Mouse (Mus musculus) midbrain, embryonic 12.5 days (tissue): ENCODE measurements around the gene Cald1. TPM values are rescaled to one million over a fixed set of nuclear protein-coding genes. Genes with fewer than 3 reads are reported as not detected.
A peak's percentile ranks its signal among the peaks of the same experiment; 100 is the strongest.

Experiments used
- ATAC-seq: fragments of 200-750 bp; cut with Nextera tagmentation; 2 replicates; pipeline ENCODE4 v1.8.0; 2017; ENCODE audit warnings: low read depth, moderate TSS enrichment, moderate library complexity; ENCODE audit not compliant: low FRiP score
- H3K27ac ChIP-seq: fragments of 300-500 bp; sonication (generic); replicated peaks from 2 replicates; pipeline ENCODE4 v1.5.1; 2016; ENCODE audit warnings: mild to moderate bottlenecking
- H3K27me3 ChIP-seq: fragments of 300-500 bp; sonication (generic); 2 replicates; pipeline ENCODE4 v1.6.1; 2016; ENCODE audit warnings: mild to moderate bottlenecking
- H3K36me3 ChIP-seq: fragments of 300-500 bp; sonication (generic); 2 replicates; pipeline ENCODE4 v1.6.1; 2016
- H3K4me1 ChIP-seq: fragments of 300-500 bp; sonication (generic); 2 replicates; pipeline ENCODE4 v1.6.1; 2016
- H3K4me2 ChIP-seq: fragments of 300-500 bp; sonication (generic); replicated peaks from 2 replicates; pipeline ENCODE4 v1.6.1; 2016; ENCODE audit warnings: mild to moderate bottlenecking, moderate library complexity
- H3K4me3 ChIP-seq: fragments of 300-500 bp; sonication (generic); 2 replicates; pipeline ENCODE4 v1.5.1; 2016; ENCODE audit warnings: mild to moderate bottlenecking
- H3K9ac ChIP-seq: fragments of 300-500 bp; sonication (generic); replicated peaks from 2 replicates; pipeline ENCODE4 v1.6.1; 2016; ENCODE audit warnings: mild to moderate bottlenecking, moderate library complexity
- H3K9me3 ChIP-seq: fragments of 300-500 bp; sonication (generic); 2 replicates; pipeline ENCODE4 v1.6.1; 2016; ENCODE audit warnings: mild to moderate bottlenecking
- WGBS: fragments of 180-500 bp; shearing (Covaris S2); methylation state at CpG from one replicate; pipeline ENCODE4 v1.1.7; 2016; 5-methylcytosine and 5-hydroxymethylcytosine counted together
- polyA plus RNA-seq: library from polyadenylated mRNA; unstranded; fragments of >200 nt; fragmentation: Nextera tagmentation; extraction: Ambion mirVana; gene quantifications from 2 replicates; pipeline ENCODE4 v1.2.1, GENCODE M21; 2016

Gene Cald1
- polyA plus RNA-seq, 1 experiment from 2014 or later = 157 TPM

DNA sequence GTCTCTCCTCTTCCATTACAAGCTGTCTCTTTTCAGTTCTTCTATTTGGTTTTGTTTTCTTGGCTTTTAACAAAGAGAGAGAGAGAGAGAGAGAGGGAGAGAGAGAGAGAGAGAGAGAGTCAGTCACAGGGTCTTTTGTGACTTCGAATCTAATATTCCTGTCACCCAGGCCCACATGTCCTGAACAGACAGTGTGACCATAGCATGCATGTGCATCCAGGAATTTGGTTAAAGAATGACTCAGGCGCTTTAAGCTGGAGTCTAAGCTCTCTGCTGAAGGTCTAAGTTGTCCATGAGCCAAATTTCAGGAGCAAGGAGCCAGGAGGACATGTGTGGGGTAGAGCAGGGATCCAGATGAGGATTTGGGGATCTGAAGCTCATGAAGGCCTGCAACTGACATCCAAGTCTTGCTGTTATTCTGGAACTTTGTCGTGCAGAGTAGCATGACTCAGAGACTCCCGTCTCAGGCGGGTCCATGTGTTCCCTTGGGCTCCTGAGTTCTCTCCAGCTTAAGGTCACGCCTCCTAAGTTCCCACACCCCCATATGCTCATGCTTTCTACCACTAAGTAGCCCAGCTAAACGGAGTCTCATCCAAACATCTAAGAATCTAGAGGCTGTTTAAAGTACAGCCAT is 152.3 kb downstream of the Cald1 start:
- Histone ChIP-seq H3K9ac (no peak overlapping the region), H3K36me3 (no peaks in the 10 kb centered on the region), H3K27ac (no peak overlapping the region), H3K4me2 (no peak overlapping the region), H3K4me3 (no peak overlapping the region), H3K9me3 (no peaks in the 10 kb centered on the region), H3K4me1 (no peaks in the 10 kb centered on the region), H3K27me3 (no peaks in the 10 kb centered on the region)
- WGBS = 81% methylated on average over 7 of the region's 7 CpGs
- no peak for ATAC-seq

DNA sequence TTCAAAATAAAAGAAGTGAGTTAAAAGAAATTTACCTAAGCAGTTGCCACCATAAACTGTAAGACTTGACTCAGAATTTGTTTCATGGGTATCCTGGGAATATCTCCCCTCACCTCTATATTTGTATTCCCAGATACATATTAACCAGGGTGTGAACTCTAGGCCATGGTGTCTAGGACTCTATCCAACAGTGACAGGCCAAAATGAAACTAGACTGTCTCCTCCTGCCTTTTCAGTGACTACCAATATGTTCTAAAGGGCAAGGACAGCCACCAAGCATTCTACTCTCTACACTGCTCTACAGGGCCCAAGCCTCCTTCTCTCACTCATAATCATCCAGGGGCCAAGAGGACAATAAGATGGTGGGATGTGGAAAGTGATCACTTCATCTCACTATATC is 153.3 kb downstream of the Cald1 start:
- no peaks in the 10 kb centered on the region for H3K9me3 ChIP-seq
- 0 out of 2 replicates have a peak, but pooled peaks cover 5% of the 10 kb centered on the region for H3K36me3 ChIP-seq
- no peak overlapping the region for H3K9ac ChIP-seq

DNA sequence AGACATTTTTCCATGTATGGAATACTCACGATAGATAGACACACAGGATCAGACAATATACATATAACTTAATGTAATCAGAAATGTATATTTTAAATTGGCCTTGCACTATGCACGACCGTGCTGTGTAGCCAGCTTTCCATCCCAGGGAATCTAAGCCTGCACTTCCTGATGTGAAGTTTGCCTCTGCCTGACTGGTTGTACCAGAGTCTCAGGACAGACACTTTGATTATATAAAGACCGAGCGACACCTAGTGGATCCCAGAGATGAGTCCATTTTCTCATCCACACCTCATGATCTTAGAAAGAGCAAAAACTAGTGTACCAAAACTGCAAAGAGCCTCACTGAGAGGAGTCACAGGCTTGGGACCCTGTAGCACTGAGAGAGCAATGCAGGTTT is 156.1 kb downstream of the Cald1 start:
- Histone ChIP-seq H3K9me3 (no peaks in the 10 kb centered on the region), H3K4me1 (no peaks in the 10 kb centered on the region), H3K27me3 (no peaks in the 10 kb centered on the region), H3K4me2 (no peak overlapping the region), H3K4me3 (no peak overlapping the region), H3K27ac (no peak overlapping the region), H3K9ac (no peak overlapping the region), H3K36me3 (peaks cover 25% of the 10 kb centered on the region)
- WGBS = 45% methylated on average over 5 of the region's 5 CpGs
- no peak for ATAC-seq

More for the DNA sequence above, 153.3 kb downstream of the Cald1 start:
- no peaks in the 10 kb centered on the region for H3K27me3 ChIP-seq
- H3K27ac ChIP-seq = no peak overlapping the region
- H3K4me3 ChIP-seq = no peak overlapping the region
- no peaks in the 10 kb centered on the region for H3K4me1 ChIP-seq
- no peak for ATAC-seq
- no peak overlapping the region for H3K4me2 ChIP-seq

DNA sequence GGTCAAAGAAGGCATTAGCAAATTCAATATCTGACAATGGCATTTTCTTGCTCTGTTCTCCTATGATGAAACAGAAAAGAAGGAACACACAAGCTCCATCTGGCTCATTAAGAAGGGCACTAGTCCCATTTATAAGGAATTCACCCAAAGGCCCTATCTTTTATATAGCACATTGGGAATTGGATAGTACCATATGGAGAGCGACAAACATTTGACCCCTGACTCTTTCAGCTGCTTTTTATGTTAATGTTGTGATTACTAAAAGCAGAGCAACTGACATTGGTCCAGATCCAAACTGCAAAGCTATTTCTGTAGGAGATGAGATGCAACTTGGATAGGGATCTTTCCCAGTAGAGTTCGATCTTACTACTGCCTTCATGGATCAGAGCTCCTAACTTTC is 160.0 kb downstream of the Cald1 start:
- H3K9ac ChIP-seq = no peak overlapping the region
- no peaks in the 10 kb centered on the region for H3K27me3 ChIP-seq
- peaks cover 39% of the 10 kb centered on the region for H3K36me3 ChIP-seq
- no peak overlapping the region for H3K27ac ChIP-seq
- H3K4me3 ChIP-seq = no peak overlapping the region
- H3K4me2 ChIP-seq = no peak overlapping the region
- no peak for ATAC-seq
- whole genome bisulfite sequencing = 90% methylated on average over 2 of the region's 2 CpGs
- no peaks in the 10 kb centered on the region for H3K9me3 ChIP-seq
- H3K4me1 ChIP-seq = no peaks in the 10 kb centered on the region

DNA sequence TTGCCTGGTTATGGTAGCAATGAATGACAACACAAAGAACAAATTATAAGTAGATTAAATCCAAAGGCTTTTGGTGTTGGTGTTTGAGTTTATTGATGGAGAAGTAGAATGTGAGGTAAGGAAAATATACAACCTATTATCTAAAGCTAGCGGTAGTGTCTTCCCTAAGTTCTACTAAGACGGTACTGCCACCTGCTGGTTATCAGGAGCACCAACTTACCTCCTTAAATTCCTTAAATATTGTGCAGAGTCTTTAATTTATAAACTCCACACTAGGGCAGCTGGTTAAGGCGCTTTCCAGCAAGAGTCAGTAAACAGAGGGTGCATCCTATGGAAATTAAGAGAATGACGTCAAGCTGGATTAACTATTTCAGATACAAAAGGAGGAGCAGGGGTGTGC is 161.7 kb downstream of the Cald1 start:
- Histone ChIP-seq H3K4me1 (no peaks in the 10 kb centered on the region), H3K27me3 (no peaks in the 10 kb centered on the region), H3K36me3 (peaks cover 48% of the 10 kb centered on the region), H3K27ac (no peak overlapping the region), H3K9me3 (no peaks in the 10 kb centered on the region), H3K9ac (no peak overlapping the region), H3K4me2 (no peak overlapping the region), H3K4me3 (no peak overlapping the region)
- 47% methylated on average over 4 of the region's 4 CpGs for WGBS
- ATAC-seq = no peak

DNA sequence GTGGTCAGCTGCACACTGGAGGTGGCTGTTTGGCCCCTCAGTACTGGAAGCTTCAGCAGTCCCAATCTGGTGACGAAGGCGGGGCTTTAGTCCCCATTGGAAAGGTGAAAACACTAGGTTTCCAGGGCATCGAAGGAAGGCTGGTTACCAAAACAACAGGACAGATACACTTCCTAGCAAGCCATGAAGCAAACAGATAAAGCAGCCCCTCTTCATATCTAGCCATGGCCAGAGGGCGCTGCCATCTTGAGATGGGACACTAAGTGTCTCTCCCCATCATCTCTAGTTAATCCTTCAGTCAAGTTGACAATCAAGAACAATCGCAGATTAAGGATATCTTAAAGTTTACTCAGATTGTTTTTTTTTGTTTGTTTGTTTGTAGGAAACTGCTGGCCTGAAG is 167.4 kb downstream of the Cald1 start:
- H3K4me2 ChIP-seq = no peak overlapping the region
- H3K9ac ChIP-seq = no peak overlapping the region
- no peaks in the 10 kb centered on the region for H3K4me1 ChIP-seq
- H3K4me3 ChIP-seq = no peak overlapping the region
- WGBS = 93% methylated on average over 5 of the region's 5 CpGs
- no peak for ATAC-seq
- peaks cover 33% of the 10 kb centered on the region; the same call in 1 of the 2 replicates for H3K36me3 ChIP-seq
- H3K9me3 ChIP-seq = no peaks in the 10 kb centered on the region
- H3K27me3 ChIP-seq = no peaks in the 10 kb centered on the region
- H3K27ac ChIP-seq = no peak overlapping the region

DNA sequence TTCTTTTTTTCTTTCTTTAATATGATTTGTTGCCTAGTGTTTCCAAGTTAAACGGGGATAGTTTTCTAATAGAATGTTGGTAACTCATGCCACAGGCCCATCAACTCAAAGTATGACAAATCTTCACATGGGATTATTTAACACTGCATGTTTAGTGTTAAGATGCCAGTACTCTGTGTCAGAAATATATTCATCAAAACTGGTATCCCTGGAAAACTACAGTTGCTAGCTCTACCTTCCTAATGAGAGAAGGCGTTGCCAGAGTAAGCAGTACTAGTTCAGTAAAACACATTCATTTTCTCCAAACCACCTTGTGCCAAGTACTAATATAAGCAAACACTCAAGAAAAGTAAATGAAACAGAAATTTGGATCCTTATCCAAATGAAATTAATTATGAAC is 171.7 kb downstream of the Cald1 start:
- Histone ChIP-seq H3K9ac (no peak overlapping the region), H3K4me3 (no peak overlapping the region), H3K4me1 (no peaks in the 10 kb centered on the region), H3K27ac (no peak overlapping the region), H3K4me2 (no peak overlapping the region), H3K36me3 (peaks cover 23% of the 10 kb centered on the region), H3K9me3 (no peaks in the 10 kb centered on the region), H3K27me3 (no peaks in the 10 kb centered on the region)
- WGBS = 97% methylated on average over 2 of the region's 2 CpGs
- no peak for ATAC-seq

DNA sequence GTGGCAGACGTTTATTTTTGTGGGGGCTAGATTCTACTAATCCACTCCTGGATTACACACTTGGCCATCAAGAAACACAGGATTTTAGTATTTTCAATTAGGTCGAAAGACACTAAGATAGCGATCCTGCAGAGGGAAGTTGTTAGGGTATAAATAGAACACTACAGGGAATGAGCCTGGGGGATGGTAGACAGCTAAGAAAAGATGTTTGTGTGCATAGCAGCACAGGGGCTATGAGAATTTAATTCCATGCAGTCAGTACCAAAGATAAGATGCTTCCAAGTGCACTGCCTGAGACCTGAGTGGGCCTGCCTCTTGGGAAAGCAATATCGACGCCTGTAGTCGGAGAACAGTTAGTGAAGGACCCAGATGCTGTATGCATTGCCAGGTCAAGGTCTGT is 172.2 kb downstream of the Cald1 start:
- WGBS = 87% methylated on average over 6 of the region's 6 CpGs

DNA sequence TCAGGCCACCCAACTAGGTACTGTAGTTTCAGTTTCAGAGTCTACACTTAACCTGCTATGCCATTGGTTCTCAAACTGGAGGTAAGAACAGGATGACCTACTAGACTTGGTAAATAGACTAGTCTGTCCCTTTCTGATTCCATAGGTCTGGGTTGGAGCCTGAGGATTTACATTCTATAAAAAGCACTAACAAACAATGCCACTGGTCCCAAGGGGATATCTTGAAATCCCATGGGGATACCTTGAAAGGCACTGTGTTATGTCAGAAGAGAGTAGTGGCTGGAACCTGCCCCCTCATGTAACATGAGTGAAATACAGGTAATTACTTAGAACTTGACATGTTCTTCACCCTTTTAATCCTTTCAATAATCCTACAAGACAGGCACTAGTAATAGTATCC is 178.1 kb downstream of the Cald1 start:
- H3K4me3 ChIP-seq = no peak overlapping the region
- no peak for ATAC-seq
- no peaks in the 10 kb centered on the region for H3K9me3 ChIP-seq
- 0 out of 2 replicates have a peak, but pooled peaks cover 5% of the 10 kb centered on the region for H3K27me3 ChIP-seq
- no peaks in the 10 kb centered on the region for H3K4me1 ChIP-seq
- peaks cover 6% of the 10 kb centered on the region for H3K36me3 ChIP-seq
- no peak overlapping the region for H3K4me2 ChIP-seq
- no peak overlapping the region for H3K27ac ChIP-seq
- no peak overlapping the region for H3K9ac ChIP-seq

More for the DNA sequence above, 172.2 kb downstream of the Cald1 start:
- Histone ChIP-seq H3K9ac (no peak overlapping the region), H3K4me3 (no peak overlapping the region), H3K27me3 (no peaks in the 10 kb centered on the region), H3K36me3 (peaks cover 23% of the 10 kb centered on the region), H3K4me1 (no peaks in the 10 kb centered on the region), H3K9me3 (no peaks in the 10 kb centered on the region), H3K27ac (no peak overlapping the region), H3K4me2 (no peak overlapping the region)
- no peak for ATAC-seq

DNA sequence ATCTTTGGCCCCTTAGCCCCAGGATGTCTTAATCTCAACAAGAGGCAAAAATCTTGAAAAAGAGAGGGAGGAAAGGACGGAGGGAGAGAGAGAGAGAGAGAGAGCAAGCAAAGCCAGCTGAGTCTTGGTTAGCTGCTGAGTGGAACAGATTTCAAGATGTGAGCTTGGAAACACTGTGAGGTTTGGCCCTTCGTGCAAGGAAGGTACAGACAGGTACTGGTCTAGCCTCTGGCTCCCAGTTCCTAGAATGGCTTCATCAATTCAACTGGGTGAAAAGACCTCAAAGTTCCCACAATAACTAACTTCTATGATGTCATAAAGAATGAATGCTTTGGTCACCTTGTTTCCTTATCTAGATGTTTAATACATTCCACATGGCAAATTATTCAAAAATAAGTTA is 178.8 kb downstream of the Cald1 start:
- 0 out of 2 replicates have a peak, but pooled peaks cover 5% of the 10 kb centered on the region for H3K27me3 ChIP-seq
- 84% methylated on average over 2 of the region's 2 CpGs for WGBS

DNA sequence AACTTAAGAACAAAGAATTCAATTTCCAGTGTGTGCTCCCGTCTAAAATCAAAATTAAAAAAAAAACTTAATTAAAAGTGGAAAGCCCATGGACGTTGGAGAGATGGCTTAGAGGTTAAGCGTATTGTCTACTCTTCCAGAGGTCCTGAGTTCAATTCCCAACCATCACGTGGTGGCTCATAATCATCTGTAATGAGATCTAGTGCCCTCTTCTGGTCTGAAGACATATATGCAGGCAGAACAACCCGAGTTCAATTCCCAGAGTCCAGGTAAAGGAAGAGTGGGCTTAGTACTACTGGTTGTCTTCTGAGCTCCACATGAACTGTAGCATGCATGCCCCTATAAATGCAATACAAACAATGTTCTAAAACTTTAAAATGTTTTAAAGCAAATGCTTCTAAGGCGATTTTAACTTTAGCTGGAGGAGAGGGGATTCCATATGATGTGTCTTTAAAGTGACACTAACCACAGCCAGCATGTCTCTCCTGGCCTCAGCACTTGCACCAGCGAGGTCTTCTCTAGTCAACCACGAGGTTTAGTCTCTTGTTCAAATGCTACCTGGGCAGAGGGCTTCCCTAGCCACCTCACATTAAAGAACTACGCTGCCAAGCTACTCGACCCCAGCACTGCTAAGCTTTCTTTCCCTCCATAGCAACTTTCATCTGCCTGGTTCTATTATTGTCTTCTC is 179.8 kb downstream of the Cald1 start:
- Histone ChIP-seq H3K9ac (no peak overlapping the region), H3K27ac (no peak overlapping the region), H3K4me2 (no peak overlapping the region), H3K9me3 (no peaks in the 10 kb centered on the region), H3K27me3 (0 out of 2 replicates have a peak, but pooled peaks cover 5% of the 10 kb centered on the region), H3K4me3 (no peak overlapping the region), H3K4me1 (no peaks in the 10 kb centered on the region), H3K36me3 (no peaks in the 10 kb centered on the region)
- ATAC-seq = no peak
- WGBS = 74% methylated on average over 10 of the region's 10 CpGs

More for the DNA sequence above, 178.8 kb downstream of the Cald1 start:
- no peaks in the 10 kb centered on the region for H3K4me1 ChIP-seq
- H3K36me3 ChIP-seq = 0 out of 2 replicates have a peak, but pooled peaks cover 3% of the 10 kb centered on the region
- H3K9me3 ChIP-seq = no peaks in the 10 kb centered on the region
- ATAC-seq = no peak
- H3K27ac ChIP-seq = no peak overlapping the region
- no peak overlapping the region for H3K4me3 ChIP-seq
- H3K4me2 ChIP-seq = no peak overlapping the region
- no peak overlapping the region for H3K9ac ChIP-seq

DNA sequence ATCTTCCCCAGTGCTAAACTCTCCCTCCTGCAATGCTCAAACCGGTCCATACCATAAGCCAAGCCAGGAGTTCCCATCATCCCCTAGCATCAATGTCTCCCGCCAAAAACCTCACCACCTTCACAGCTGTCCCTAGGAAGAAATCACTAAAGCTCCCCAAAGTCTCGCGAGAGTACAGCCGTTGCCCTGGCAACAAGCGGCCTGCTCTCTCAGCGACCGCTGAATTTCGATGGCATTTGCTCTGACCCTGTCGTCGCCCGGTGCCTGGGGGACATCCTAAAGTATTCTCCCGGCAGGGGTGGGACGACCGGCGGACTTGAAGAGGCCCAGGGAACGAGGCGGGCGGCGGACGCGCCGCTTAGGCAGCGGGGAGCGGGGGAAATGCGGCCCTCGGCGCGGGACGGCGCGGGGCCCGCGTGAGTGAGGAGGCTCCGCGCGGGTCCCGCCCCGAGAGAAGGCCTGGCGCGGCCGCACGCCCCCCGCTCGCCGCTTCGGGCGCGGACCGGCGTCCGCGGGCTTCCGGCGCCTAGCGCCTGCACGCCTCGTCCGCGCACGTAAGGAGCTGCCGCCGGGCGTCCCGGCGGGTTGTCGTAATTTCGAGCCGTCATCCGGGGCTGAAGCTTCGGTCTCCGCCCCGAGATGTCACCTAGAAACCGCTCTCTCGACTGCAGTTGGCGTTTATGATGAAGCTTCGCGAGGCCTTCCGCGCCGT is 182.1 kb downstream of the Cald1 start, which contains the start of gene Agbl3:
Agbl3 (plus strand) TSS at position 202 of the 712 bp plus-strand sequence.
- H3K4me2 ChIP-seq = peak within 1 kb of the TSS; percentile 69
- peak within 1 kb of the TSS; percentile 97 for H3K27ac ChIP-seq
- H3K4me3 ChIP-seq = peak within 1 kb of the TSS; percentile 70
- H3K4me1 ChIP-seq = no peaks in the 10 kb centered on the region
- peak within 1 kb of the TSS; percentile 85 for H3K9ac ChIP-seq
- ATAC-seq = peak; percentile 94
- no peaks in the 10 kb centered on the region for H3K36me3 ChIP-seq
- H3K27me3 ChIP-seq = 0 out of 2 replicates have a peak, but pooled peaks cover 5% of the 10 kb centered on the region
- WGBS = under 1% methylated on average over 80 of the region's 81 CpGs
- H3K9me3 ChIP-seq = no peaks in the 10 kb centered on the region
